Mouse (Mus musculus): ENCODE measurements around the gene Serpina5.

The Serpina5 gene

DNA sequence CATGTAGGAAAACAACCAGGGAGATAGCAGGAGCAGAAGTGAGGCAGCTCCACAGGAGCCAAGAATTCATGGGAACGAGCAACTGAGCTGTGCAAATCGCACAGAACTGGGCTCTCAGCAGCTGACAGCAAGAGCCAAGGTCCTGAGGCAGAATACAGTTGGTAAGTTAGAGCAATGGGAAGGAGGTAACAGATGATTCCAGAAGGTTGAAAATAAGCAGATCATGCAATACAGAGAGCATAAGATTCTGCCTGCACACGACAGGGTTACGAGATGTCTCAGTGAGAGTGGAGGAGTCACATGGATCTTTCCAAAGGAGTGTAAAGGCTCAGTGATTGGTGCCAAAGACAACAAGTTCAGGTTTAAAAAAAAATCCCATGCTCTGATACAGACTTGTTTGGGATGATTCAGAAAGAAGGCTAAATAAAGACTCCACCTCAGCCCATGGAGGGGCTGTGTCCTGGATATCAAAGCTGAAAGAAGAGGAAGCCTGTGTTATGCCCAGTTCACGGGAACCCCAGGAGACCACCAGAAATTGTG is 24.2 kb downstream of the Serpina5 start:
- DNase-seq (ENCODE audit: low read depth in 2 of 2, low spot score in 2 of 2): no peak

DNA sequence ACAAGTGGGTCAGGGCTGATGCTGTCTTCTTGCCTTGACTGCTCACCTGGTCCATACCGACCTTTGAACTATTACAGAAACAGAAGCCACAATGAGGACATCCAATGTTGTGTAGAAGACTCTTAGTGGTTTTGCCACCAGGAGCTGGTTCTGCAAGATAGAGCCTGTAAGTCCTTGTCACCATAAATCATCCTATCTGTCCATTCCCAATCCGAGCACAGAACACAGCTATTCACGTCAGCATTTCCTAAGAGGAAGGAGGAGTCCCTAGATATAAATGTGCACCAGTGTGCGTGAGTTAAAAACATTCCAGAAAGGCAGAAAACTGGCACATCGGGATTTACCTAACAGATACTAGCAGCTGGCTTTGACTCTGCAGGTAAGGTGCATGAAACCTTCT is 26.8 kb downstream of the Serpina5 start, which contains the start of gene Serpina3b:
TSS of gene Serpina3b (plus strand) at position 301 of the 400 bp plus-strand sequence.
- DNase-seq (ENCODE audit: low read depth in 2 of 2, low spot score in 2 of 2): no peak

DNA sequence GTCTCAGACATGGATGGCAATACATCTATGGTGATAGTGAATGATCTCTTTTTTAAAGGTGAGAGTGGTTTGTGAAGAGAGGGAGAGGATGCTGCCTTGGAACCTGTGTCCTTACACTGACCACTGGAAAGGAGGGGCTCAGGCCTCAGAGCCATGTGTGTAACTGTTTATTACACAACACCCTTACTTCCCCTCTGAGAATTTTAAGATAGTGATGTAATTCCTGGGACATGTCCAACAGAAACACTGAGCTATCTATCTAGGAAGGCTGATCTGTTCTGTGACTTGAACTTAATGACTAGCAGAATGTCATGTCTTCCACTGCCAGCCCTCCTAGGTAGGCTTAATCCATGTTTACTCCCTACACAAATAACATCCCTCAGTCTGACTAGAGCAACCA is 30.1 kb downstream of the Serpina5 start:
- no peak for DNase-seq (ENCODE audit: low read depth in 2 of 2, low spot score in 2 of 2)

DNA sequence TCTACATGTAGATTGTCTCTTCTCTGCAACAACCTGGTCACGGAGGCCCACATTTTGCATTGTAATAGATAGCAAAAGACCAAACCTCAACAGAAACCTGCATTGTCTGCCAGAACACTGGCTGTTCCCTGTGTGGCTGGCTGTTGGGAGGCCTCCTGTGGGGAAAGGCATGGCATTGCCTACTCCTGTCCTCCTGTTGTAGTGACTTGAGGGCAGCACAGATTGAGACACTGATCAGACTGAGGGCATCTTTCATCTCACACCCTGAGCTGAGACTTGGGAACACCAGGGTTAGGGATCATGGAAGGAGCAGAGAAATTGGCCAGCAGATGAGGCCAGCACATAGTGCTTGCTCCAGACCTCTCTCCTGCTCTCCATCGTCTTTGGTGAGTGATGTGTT is 37.3 kb downstream of the Serpina5 start:
- DNase-seq (ENCODE audit: low read depth in 2 of 2, low spot score in 2 of 2): no peak

DNA sequence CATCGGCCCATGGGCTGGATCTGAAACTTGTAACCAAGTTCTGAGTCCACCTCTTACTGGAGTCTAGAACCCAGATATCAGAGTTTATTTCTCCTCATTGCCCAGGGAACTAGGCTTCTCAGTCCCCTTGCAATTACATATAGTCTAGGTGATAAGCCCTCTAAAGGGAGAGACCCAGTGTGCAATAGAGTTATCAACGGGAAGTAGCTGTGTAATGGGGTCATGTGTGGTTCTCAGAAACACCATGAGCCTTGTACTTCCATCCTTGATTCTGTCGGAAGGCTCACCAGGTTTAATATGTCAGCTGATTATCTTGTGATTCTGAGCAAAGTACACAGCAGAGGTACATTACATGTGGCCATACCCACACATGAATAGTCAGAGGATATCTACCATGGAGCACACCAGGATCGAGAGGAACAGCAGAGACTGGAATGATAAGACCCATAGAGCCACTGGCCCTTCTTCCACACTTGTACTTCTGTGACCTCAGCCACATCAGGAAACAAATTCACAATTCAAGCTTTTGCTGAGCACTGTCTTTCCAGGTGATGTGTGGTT is 39.7 kb downstream of the Serpina5 start:
- DNase-seq (ENCODE audit: low read depth in 2 of 2, low spot score in 2 of 2): no peak

DNA sequence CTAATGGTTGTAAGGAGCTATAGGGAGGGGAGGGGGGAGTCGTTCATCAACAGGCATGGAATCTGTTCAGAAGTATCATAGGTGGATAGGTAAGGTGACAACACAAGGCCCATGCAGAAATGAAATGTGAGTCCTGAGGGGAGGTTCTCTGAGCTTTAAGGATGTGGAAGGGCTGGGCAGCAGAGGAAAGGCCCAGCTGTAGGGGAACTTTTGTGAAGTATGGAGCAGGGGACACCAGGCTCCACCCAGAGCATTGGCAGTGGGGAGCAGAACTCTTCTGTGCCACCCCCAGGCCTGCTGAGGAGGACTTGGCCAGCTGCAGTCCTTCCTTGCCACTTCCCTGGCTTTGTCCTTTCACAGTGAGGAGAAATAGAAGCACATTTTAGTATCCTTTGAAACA is 40.6 kb downstream of the Serpina5 start:
- no peak for DNase-seq (ENCODE audit: low read depth in 2 of 2, low spot score in 2 of 2)

DNA sequence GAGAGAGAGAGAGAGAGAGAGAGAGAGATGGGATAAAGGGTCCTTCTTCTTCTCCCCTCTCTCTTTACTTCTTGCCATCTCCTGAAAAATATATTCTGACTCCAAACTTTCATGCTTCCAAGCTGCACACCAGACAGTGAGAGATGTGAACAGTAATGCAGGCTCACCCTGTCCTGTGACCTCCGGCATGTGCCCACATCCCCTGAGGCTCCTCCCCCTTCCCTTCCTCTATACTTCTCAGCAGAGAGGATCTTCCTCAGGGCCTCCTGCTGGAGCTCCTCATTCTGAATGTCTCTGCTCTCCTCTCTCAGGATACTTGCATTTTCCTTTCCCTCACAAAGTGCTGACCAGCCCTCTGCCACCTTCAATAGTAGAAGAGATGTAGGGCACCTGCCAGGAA is 41.5 kb downstream of the Serpina5 start:
- DNase-seq (ENCODE audit: low read depth in 2 of 2, low spot score in 2 of 2): no peak

DNA sequence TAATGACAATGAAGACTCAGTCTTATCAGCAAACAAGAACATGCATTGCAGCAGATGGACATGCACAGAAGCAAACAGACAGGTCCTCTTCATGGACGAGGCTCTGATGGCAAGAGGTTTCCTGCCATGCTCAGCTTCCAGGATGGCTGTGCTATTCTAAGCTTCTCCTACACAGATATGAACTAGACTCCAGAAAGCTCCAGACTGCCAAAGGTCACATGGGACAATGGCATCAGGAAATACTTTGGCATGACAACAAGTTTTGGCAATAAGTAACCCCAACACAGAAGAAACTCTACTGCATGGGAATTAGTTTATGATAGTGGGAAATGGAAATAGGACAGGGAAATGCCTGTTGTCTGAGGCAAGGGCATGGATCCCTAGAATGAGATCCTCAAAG is 42.4 kb downstream of the Serpina5 start:
- DNase-seq (ENCODE audit: low read depth in 2 of 2, low spot score in 2 of 2): no peak

DNA sequence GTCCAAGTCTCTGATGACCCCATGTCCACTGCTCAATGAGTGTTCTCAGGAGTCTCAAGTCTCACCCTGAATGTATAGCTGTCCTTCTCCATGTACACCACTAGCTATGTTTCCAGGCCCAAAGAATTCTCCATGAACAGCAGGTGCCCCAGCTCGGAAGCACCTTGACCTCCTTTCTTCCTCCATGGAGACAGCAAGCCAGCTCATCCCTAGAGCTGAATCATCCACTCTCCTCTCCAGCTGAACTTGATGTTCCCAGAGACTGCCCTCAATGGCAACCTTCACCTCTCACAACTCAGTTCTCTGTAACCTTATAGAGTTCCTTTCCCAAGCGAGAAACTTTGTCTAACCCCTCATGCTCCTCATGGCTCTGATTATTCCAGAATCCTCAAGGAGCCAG is 44.7 kb downstream of the Serpina5 start:
- DNase-seq (ENCODE audit: low read depth in 2 of 2, low spot score in 2 of 2): no peak

DNA sequence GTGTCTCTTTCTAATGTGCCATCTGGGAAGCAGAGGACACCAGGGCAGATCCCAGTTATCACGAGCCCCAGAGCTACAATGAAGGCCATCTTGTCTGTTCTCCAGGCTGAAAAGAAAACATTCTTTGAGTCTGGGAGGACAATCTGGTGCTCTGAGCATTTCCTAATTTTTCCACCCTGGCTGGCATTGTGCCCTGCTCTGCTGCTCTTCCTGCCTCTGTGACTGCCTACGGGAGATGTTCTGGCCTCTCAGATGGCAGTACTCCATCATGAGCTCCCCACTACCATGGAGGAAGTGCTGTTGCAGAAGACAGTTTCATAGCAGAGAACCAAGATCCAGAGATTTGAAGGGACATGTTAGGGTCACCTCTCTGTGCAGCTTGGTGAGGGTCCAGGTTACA is 51.1 kb downstream of the Serpina5 start:
- DNase-seq (ENCODE audit: low read depth in 2 of 2, low spot score in 2 of 2): no peak

DNA sequence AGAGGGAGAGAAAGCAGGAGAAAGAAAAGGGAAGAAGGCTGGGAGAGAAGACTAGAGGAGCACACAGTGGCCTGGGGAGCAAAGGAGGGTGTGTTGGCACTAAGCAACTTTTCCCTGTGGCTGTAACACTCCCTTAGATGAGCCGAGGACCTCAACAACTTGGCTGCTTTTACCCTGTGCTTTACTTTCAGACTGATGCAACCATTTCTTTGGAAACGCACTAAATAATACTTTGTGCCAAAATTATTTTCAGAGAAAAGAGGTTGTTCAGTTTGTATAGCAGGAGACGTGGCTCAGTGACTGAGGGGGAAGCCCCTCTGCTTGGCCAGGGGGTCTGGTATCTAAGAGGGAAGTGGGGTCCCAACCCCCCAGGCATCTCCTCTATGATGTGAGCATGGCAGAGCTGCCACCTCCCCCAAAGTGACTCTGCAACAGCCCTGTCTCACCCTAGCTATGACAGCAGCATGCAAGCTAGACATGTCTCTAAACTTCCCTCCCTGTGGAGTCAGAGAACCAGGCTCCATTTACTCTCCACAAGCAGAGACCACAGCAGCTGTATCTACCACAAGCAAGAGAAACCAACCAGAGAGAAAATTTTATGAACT is 52.2 kb downstream of the Serpina5 start:
- no peak for DNase-seq (ENCODE audit: low read depth in 2 of 2, low spot score in 2 of 2)

DNA sequence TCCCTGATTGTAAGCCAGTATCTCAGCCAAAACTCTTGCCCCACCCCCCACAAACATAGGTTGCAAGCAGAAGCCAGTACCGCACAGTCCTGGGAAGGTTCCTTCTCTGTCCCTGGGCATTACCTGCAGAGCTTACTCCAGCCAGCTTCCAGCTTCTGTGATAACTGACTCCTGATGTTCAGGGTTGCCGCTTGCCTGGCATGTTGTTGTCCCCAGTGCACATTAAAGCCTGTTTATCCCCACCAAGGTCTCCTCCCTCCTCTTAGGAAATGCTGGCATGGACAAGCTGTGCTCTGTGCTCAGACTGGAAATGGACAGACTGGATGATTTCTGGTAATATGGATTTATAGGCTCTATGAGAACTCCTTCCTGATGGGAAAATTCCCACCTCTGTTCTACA is 52.7 kb downstream of the Serpina5 start, which contains the start of gene Serpina3c:
TSS of gene Serpina3c (minus strand) at position 215 of the 400 bp plus-strand sequence.
- DNase-seq (ENCODE audit: low read depth in 2 of 2, low spot score in 2 of 2): no peak

All from CD8-positive naive resting alpha-beta T cell, adult 2 months (primary cell).